Mouse (Mus musculus): Measurements from ENCODE around the gene Dusp28. TPM values are rescaled to one million over a fixed set of nuclear protein-coding genes. Genes with fewer than 3 reads are reported as not detected.
"Not testable (repeated sequence)": the region's sequence is repeated elsewhere in the genome, so short reads cannot be mapped to it uniquely, and the experiment has no call there.

The Dusp28 gene
- total RNA-seq, 2 experiments from 2014 or later = 22.6 to 24.5 TPM

- no peak for DNase-seq
These were observed 31.0 kb downstream of the Dusp28 start for GRCm38 (mm10) chr1:92937797-92938196.

- no peak for DNase-seq
These were observed 33.0 kb downstream of the Dusp28 start for GRCm38 (mm10) chr1:92939746-92940145.

- DNase-seq = no peak
These were observed 36.6 kb downstream of the Dusp28 start for GRCm38 (mm10) chr1:92943219-92943989.

- no peak for DNase-seq
These were observed 41.2 kb downstream of the Dusp28 start for GRCm38 (mm10) chr1:92947966-92948365.

- DNase-seq = no peak
These were observed 42.6 kb downstream of the Dusp28 start for GRCm38 (mm10) chr1:92949426-92949825.

GRCm38 (mm10) chr1:92950607-92951006, 43.8 kb downstream of the Dusp28 start, which contains the start of gene Gpr35:
TSS of gene Gpr35 (plus strand) at chr1:92950865.
- no peak for DNase-seq

GRCm38 (mm10) chr1:92953641-92954040, 46.9 kb downstream of the Dusp28 start:
- no peak for DNase-seq

GRCm38 (mm10) chr1:92956571-92957335, 50.0 kb downstream of the Dusp28 start:
- not testable (repeated sequence) for DNase-seq

Other genes starting within 250 kb of the Dusp28 start
- 100 to 1,000 TPM; 246 to 275 TPM for gene Gpc1, start 75.3 kb upstream of the Dusp28 start, total RNA-seq (2021)
- not detected for gene Ankmy1, start 4.1 kb upstream of the Dusp28 start, total RNA-seq (2021)
- 10 to 100 TPM; 64.0 to 66.5 TPM for gene Rnpepl1, start 3.8 kb downstream of the Dusp28 start, total RNA-seq (2021)
- gene Capn10, start 27.4 kb downstream of the Dusp28 start, total RNA-seq (2021) = 1 to 10 TPM; 4.4 to 5.5 TPM
- gene Gpr35, start 43.9 kb downstream of the Dusp28 start, total RNA-seq (2021) = under 1 TPM; 0.23 to 0.27 TPM
- not detected for gene Aqp12, start 99.4 kb downstream of the Dusp28 start, total RNA-seq (2021)
- 1 to 10 TPM; 1.5 to 1.7 TPM for gene Kif1a, start 195.0 kb downstream of the Dusp28 start, total RNA-seq (2021)
- not detected for gene Agxt, start 228.3 kb downstream of the Dusp28 start, total RNA-seq (2021)

Measured in gastrocnemius, postnatal 25 days (tissue).